Mouse (Mus musculus) heart, postnatal 0 days (tissue): Measurements from ENCODE around the gene Ece1.

Experiments
- CTCF ChIP-seq: IDR thresholded peaks from 2 replicates; pipeline ENCODE4 v1.5.1; 2016; ENCODE audit warnings: antibody characterized with exemption, control low read depth, low read depth
- EP300 ChIP-seq: IDR thresholded peaks from 2 replicates; pipeline ENCODE4 v1.6.1; 2016; ENCODE audit warnings: antibody characterized with exemption, low read depth

GRCm38 (mm10) chr4:137818341-137818740, 43.7 kb upstream of the Ece1 start:
- TF ChIP-seq EP300, result no peak
- TF ChIP-seq CTCF, result no peak
